In the genomic region with DNA sequence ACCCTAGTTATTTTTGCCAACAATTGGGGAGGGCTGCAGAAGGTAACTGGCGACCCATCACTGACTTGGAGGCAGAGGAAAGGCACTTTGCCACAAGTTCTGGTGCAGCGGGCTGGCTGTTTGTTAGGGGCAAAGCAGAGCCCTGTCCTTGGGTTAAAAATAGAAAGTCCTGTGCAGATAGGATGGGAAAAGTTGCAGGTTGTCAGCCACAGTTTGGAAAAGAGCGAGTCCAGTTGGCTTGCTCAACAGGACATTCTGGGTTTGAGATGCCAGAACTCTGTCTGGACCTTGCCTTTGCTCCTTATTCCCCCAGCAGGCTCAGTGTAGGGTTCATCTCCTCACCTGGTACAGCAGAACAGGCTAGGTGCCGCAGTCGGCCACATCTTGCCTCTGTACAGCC, we compare ENCODE assay signal across 18 mouse cellular contexts.
"Had no signal": no experiment of that assay in that cellular context is flagged by ENCODE, and none has a peak within 500 bp of the region (broad histone marks: within the 10 kb centered on the region; RNA-seq: fewer than 3 reads in every experiment).

No protein-coding gene starts in this region.

- H3K4me2 ChIP-seq: limb, embryonic 13.5 days; liver, embryonic 12.5 days; liver, embryonic 15.5 days; lung, embryonic 15.5 days had no signal

- DNase-seq: kidney, postnatal 25 days; layer of hippocampus, adult 9-11 months; liver; lung, adult 18-20 months; lung, postnatal 10 days; lung, postnatal 36 days; midbrain, embryonic 14.5 days; thymus, adult 18-20 months; thymus, postnatal 25 days had no signal

- H3K4me1 ChIP-seq: limb, embryonic 10.5 days; liver, embryonic 12.5 days; liver, embryonic 15.5 days; megakaryocyte, embryonic 14.5 days; midbrain, embryonic 10.5 days had no signal

- H3K27me3 ChIP-seq: limb, embryonic 13.5 days; liver, embryonic 12.5 days; liver, embryonic 15.5 days; lung, embryonic 15.5 days; megakaryocyte, embryonic 14.5 days had no signal

- H3K9ac ChIP-seq: limb, embryonic 13.5 days; liver, embryonic 12.5 days; liver, embryonic 15.5 days; lung, embryonic 15.5 days had no signal

- H3K27ac ChIP-seq: kidney, postnatal 0 days; layer of hippocampus, adult 2 months; limb, embryonic 10.5 days; limb, embryonic 13.5 days; liver, embryonic 12.5 days; liver, embryonic 15.5 days; lung, embryonic 15.5 days; midbrain, embryonic 10.5 days had no signal

- H3K36me3 ChIP-seq: limb, embryonic 10.5 days; liver, embryonic 12.5 days; liver, embryonic 15.5 days; lung, embryonic 15.5 days had no signal

- H3K9me3 ChIP-seq: limb, embryonic 10.5 days; limb, embryonic 13.5 days; liver, embryonic 12.5 days; liver, embryonic 15.5 days; lung, embryonic 15.5 days; midbrain, embryonic 10.5 days had no signal

- ATAC-seq: liver, embryonic 12.5 days had no signal

- H3K4me3 ChIP-seq: layer of hippocampus, adult 2 months; limb, embryonic 10.5 days; limb, embryonic 13.5 days; liver, embryonic 12.5 days; liver, embryonic 15.5 days; lung, embryonic 15.5 days; megakaryocyte, embryonic 14.5 days; midbrain, embryonic 10.5 days had no signal
